Mouse (Mus musculus) liver, postnatal 0 days (tissue): ENCODE results near the gene Hepacam. TPM values are rescaled to one million over a fixed set of nuclear protein-coding genes. Genes with fewer than 3 reads are reported as not detected.

Experiments
- ATAC-seq: fragments of 200-750 bp; cut with Nextera tagmentation; 2 replicates; pipeline ENCODE4 v1.8.0; 2017; ENCODE audit warnings: mild to moderate bottlenecking, moderate library complexity
- DNase-seq: peaks from one replicate; pipeline ENCODE4 v3.0.0-alpha.2; 2016
- H3K27ac ChIP-seq: fragments of 300-500 bp; sonication (generic); 2 replicates; pipeline ENCODE4 v1.5.1; 2014; ENCODE audit warnings: antibody characterized with exemption, moderate library complexity, mild to moderate bottlenecking, low read depth
- H3K27me3 ChIP-seq: fragments of 300-500 bp; sonication (generic); 2 replicates; pipeline ENCODE4 v1.6.1; 2014; ENCODE audit warnings: low read length, control low read depth, mixed read lengths; ENCODE audit not compliant: insufficient read depth
- H3K36me3 ChIP-seq: fragments of 300-500 bp; sonication (generic); replicated peaks from 2 replicates; pipeline ENCODE4 v1.6.1; 2014; ENCODE audit warnings: mild to moderate bottlenecking, control low read depth, low read length, moderate library complexity, mixed read lengths; ENCODE audit not compliant: insufficient read depth
- H3K4me1 ChIP-seq: fragments of 300-500 bp; sonication (generic); 2 replicates; pipeline ENCODE4 v1.6.1; 2014; ENCODE audit warnings: antibody characterized with exemption, mild to moderate bottlenecking, control low read depth; ENCODE audit not compliant: insufficient read depth
- H3K4me2 ChIP-seq: fragments of 300-500 bp; sonication (generic); 2 replicates; pipeline ENCODE4 v1.6.1; 2014; ENCODE audit warnings: low read depth, mild to moderate bottlenecking, low read length, moderate library complexity, mixed read lengths
- H3K4me3 ChIP-seq: fragments of 300-500 bp; sonication (generic); 2 replicates; pipeline ENCODE4 v1.5.1; 2014; ENCODE audit warnings: low read depth, low read length
- H3K9ac ChIP-seq: fragments of 300-500 bp; sonication (generic); replicated peaks from 2 replicates; pipeline ENCODE4 v1.6.1; 2014; ENCODE audit warnings: mild to moderate bottlenecking, moderate library complexity
- H3K9me3 ChIP-seq: fragments of 300-500 bp; sonication (generic); 2 replicates; pipeline ENCODE4 v1.6.1; 2016; ENCODE audit warnings: mild to moderate bottlenecking, control low read depth, low read length, mixed read lengths
- CTCF ChIP-seq: sonication (generic); IDR thresholded peaks from 2 replicates; pipeline ENCODE4 v1.5.1; 2016; ENCODE audit warnings: antibody characterized with exemption, low read depth
- EP300 ChIP-seq: IDR thresholded peaks from 2 replicates; pipeline ENCODE4 v1.6.1; 2016; ENCODE audit warnings: antibody characterized with exemption, low read depth, mild to moderate bottlenecking
- WGBS: fragments of 180-500 bp; shearing (Covaris S2); extraction: QIAGEN DNeasy Blood & Tissue Kit; methylation state at CpG from one replicate; pipeline ENCODE4 v1.1.7; 2014; ENCODE audit not compliant: insufficient replicate concordance; 5-methylcytosine and 5-hydroxymethylcytosine counted together
- polyA plus RNA-seq: library from polyadenylated mRNA; unstranded; fragments of >200 nt; fragmentation: Nextera tagmentation; extraction: Ambion mirVana; gene quantifications from 2 replicates; pipeline ENCODE4 v1.2.1, GENCODE M21; 2015

Hepacam gene
- polyA plus RNA-seq, 1 experiment from 2014 or later: not detected

- H3K9me3 ChIP-seq: no peaks in the 10 kb centered on the region
- no peak overlapping the region for H3K4me3 ChIP-seq
- WGBS: 36% methylated on average over 2 of the region's 2 CpGs
- ATAC-seq (no peak), DNase-seq (peak; percentile 40)
- H3K27me3 ChIP-seq: no peaks in the 10 kb centered on the region
- peak overlapping the region; percentile 25; the same call in 1 of the 2 replicates for H3K27ac ChIP-seq
- TF ChIP-seq CTCF (no peak), EP300 (no peak)
- H3K9ac ChIP-seq: no peak overlapping the region
- H3K36me3 ChIP-seq: no peaks in the 10 kb centered on the region
- H3K4me1 ChIP-seq: peaks cover 16% of the 10 kb centered on the region
- H3K4me2 ChIP-seq: no peak overlapping the region
Observed at GRCm38 (mm10) chr9:37351266-37351665, 15.9 kb upstream of the Hepacam start.

GRCm38 (mm10) chr9:37354485-37354884 lies 12.7 kb upstream of the Hepacam start:
- no peaks in the 10 kb centered on the region for H3K36me3 ChIP-seq
- no peak overlapping the region for H3K9ac ChIP-seq
- no peaks in the 10 kb centered on the region for H3K9me3 ChIP-seq
- DNase-seq (no peak), ATAC-seq (no peak)
- H3K4me3 ChIP-seq: no peak overlapping the region
- no peak overlapping the region for H3K4me2 ChIP-seq
- no peaks in the 10 kb centered on the region for H3K27me3 ChIP-seq
- peaks cover 11% of the 10 kb centered on the region; the same call in 1 of the 2 replicates for H3K4me1 ChIP-seq
- TF ChIP-seq CTCF: no peak
- no peak for TF ChIP-seq EP300
- no peak overlapping the region for H3K27ac ChIP-seq
- WGBS: 29% methylated on average over 1 of the region's 1 CpGs

GRCm38 (mm10) chr9:37358713-37359330 lies 8.3 kb upstream of the Hepacam start:
- no peak for TF ChIP-seq CTCF
- TF ChIP-seq EP300: no peak
- Histone ChIP-seq H3K27me3 (no peaks in the 10 kb centered on the region), H3K27ac (no peak overlapping the region), H3K9me3 (no peaks in the 10 kb centered on the region), H3K4me2 (no peak overlapping the region), H3K4me1 (0 out of 2 replicates have a peak, but pooled peaks cover 5% of the 10 kb centered on the region), H3K36me3 (no peaks in the 10 kb centered on the region), H3K4me3 (no peak overlapping the region), H3K9ac (no peak overlapping the region)
- DNase-seq (no peak), ATAC-seq (no peak)
- WGBS: 73% methylated on average over 7 of the region's 7 CpGs

- WGBS: 60% methylated on average over 6 of the region's 6 CpGs
- TF ChIP-seq EP300 (no peak), CTCF (no peak)
- ATAC-seq: no peak
- Histone ChIP-seq H3K27ac (no peak overlapping the region), H3K9me3 (no peaks in the 10 kb centered on the region), H3K4me3 (no peak overlapping the region), H3K4me2 (no peak overlapping the region), H3K4me1 (0 out of 2 replicates have a peak, but pooled peaks cover 5% of the 10 kb centered on the region), H3K9ac (no peak overlapping the region), H3K27me3 (no peaks in the 10 kb centered on the region), H3K36me3 (no peaks in the 10 kb centered on the region)
- DNase-seq: no peak
Observed at GRCm38 (mm10) chr9:37359331-37360220, 7.6 kb upstream of the Hepacam start.

- Histone ChIP-seq H3K27me3 (no peaks in the 10 kb centered on the region), H3K36me3 (no peaks in the 10 kb centered on the region), H3K27ac (no peak overlapping the region), H3K9ac (no peak overlapping the region), H3K4me2 (no peak overlapping the region), H3K4me3 (no peak overlapping the region), H3K9me3 (no peaks in the 10 kb centered on the region), H3K4me1 (0 out of 2 replicates have a peak, but pooled peaks cover 5% of the 10 kb centered on the region)
- DNase-seq: no peak
- no peak for TF ChIP-seq EP300
- TF ChIP-seq CTCF: no peak
- no peak for ATAC-seq
Observed at GRCm38 (mm10) chr9:37362084-37362483, 5.1 kb upstream of the Hepacam start.

- Histone ChIP-seq H3K36me3 (no peaks in the 10 kb centered on the region), H3K27ac (no peak overlapping the region), H3K9ac (no peak overlapping the region), H3K9me3 (no peaks in the 10 kb centered on the region), H3K4me2 (no peak overlapping the region), H3K4me1 (0 out of 2 replicates have a peak, but pooled peaks cover 5% of the 10 kb centered on the region), H3K4me3 (no peak overlapping the region), H3K27me3 (no peaks in the 10 kb centered on the region)
- TF ChIP-seq CTCF (no peak), EP300 (no peak)
- DNase-seq (no peak), ATAC-seq (no peak)
- WGBS: 43% methylated on average over 1 of the region's 1 CpGs
Observed at GRCm38 (mm10) chr9:37362881-37363280, 4.3 kb upstream of the Hepacam start.
